Mouse (Mus musculus) cerebellum, adult 11 months (tissue): ENCODE results near the gene Suclg2.

ENCODE experiments used
- DNase-seq: peaks from one replicate; pipeline ENCODE4 v3.0.0; 2022

Gene Suclg2

DNA sequence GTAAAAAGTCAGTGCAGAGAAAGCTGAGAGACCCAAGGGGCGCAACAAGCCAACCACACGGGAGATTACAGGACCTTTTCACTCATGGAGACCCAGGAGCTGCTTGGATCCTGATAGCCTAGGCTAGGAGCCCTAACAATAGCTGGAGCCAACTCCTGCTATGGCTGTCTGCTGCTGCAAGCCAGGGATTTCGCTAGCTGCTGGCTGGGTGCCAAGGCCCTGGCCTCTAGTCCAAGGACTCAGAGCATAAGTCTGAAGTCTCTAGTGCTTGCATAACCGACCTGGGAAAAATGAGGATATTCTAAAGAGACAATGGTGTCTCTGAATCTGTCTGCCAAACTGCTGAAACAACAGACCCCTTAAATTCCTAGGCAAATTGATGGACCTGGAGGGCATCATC lies 273.6 kb downstream of the Suclg2 start:
- DNase-seq, result peak; percentile 5
